Mouse (Mus musculus) embryonic fibroblast, embryonic 13.5 days (primary cell): ENCODE results near the gene Fau.

Experiments used
- CTCF ChIP-seq: IDR thresholded peaks from 2 replicates; pipeline ENCODE4 v1.5.1; 2011; ENCODE audit warnings: mild to moderate bottlenecking, control low read depth, low read length, moderate library complexity, borderline replicate concordance; ENCODE audit not compliant: insufficient read depth
- POLR2A ChIP-seq: IDR thresholded peaks from 2 replicates; pipeline ENCODE4 v1.6.1; 2011; ENCODE audit warnings: low read depth, mild to moderate bottlenecking, control low read depth, low read length, moderate library complexity

- TF ChIP-seq POLR2A: no peak
- no peak for TF ChIP-seq CTCF
These were observed 46.8 kb downstream of the Fau start for GRCm38 (mm10) chr19:6104476-6104875.
